Mouse (Mus musculus): Measurements from ENCODE around the gene Cdh11.
"Not testable (repeated sequence)": the region's sequence is repeated elsewhere in the genome, so short reads cannot be mapped to it uniquely, and the experiment has no call there.

Cdh11 gene

GRCm38 (mm10) chr8:102707305-102707704, 78.1 kb downstream of the Cdh11 start:
- CTCF ChIA-PET = no interaction called here

- CTCF ChIA-PET = no interaction called here
Measured at GRCm38 (mm10) chr8:102705376-102705905, 80.0 kb downstream of the Cdh11 start.

GRCm38 (mm10) chr8:102700245-102700644, 85.2 kb downstream of the Cdh11 start:
- CTCF ChIA-PET = no interaction called here

GRCm38 (mm10) chr8:102698232-102698837, 87.1 kb downstream of the Cdh11 start:
- CTCF ChIA-PET = no interaction called here

- CTCF ChIA-PET = interaction anchor here (0.6 kb wide), 1 partner anchor 359 kb away, joined by 4 read pairs; no protein-coding TSS in a partner anchor
Measured at GRCm38 (mm10) chr8:102693465-102693864, 92.0 kb downstream of the Cdh11 start.

GRCm38 (mm10) chr8:102685491-102685890, 100.0 kb downstream of the Cdh11 start:
- CTCF ChIA-PET = not testable (repeated sequence)

- CTCF ChIA-PET = no interaction called here
Measured at GRCm38 (mm10) chr8:102685023-102685422, 100.4 kb downstream of the Cdh11 start.

- CTCF ChIA-PET = no interaction called here
Measured at GRCm38 (mm10) chr8:102677148-102677547, 108.3 kb downstream of the Cdh11 start.

- CTCF ChIA-PET = not testable (repeated sequence)
Measured at GRCm38 (mm10) chr8:102664561-102664960, 120.9 kb downstream of the Cdh11 start.

GRCm38 (mm10) chr8:102656529-102656928, 128.9 kb downstream of the Cdh11 start:
- CTCF ChIA-PET = no interaction called here

- CTCF ChIA-PET = no interaction called here
Measured at GRCm38 (mm10) chr8:102651964-102652363, 133.5 kb downstream of the Cdh11 start.

GRCm38 (mm10) chr8:102627151-102627550, 158.3 kb downstream of the Cdh11 start:
- CTCF ChIA-PET = no interaction called here

GRCm38 (mm10) chr8:102612146-102612545, 173.3 kb downstream of the Cdh11 start:
- CTCF ChIA-PET = no interaction called here

GRCm38 (mm10) chr8:102601327-102601726, 184.1 kb downstream of the Cdh11 start:
- CTCF ChIA-PET = no interaction called here

- CTCF ChIA-PET = no interaction called here
Measured at GRCm38 (mm10) chr8:102596523-102596922, 188.9 kb downstream of the Cdh11 start.

- CTCF ChIA-PET = no interaction called here
Measured at GRCm38 (mm10) chr8:102593899-102594298, 191.5 kb downstream of the Cdh11 start.
